18 mouse cellular contexts compared by ENCODE assay signal in genomic region chr9:69349537-69349936, GRCm38 (mm10).
"Had no signal": no experiment of that assay in that cellular context is flagged by ENCODE, and none has a peak within 500 bp of the region (broad histone marks: within the 10 kb centered on the region; RNA-seq: fewer than 3 reads in every experiment).

No protein-coding gene starts in this region.

- H3K4me2 ChIP-seq: lung, embryonic 14.5 days; midbrain, embryonic 12.5 days; neural tube, embryonic 13.5 days; neural tube, embryonic 15.5 days had no signal

- DNase-seq: lung, embryonic 14.5 days; lung, postnatal 10 days; lung, postnatal 4 days; midbrain, embryonic 14.5 days; retina, postnatal 1 day; right cerebral cortex, adult 18-20 months; right cerebral cortex, postnatal 25 days; right cerebral cortex, postnatal 4 days; spleen, adult 18-20 months; thymus, adult 18-20 months; thymus, postnatal 14 days; thymus, postnatal 36 days had no signal

- H3K36me3 ChIP-seq: midbrain, embryonic 10.5 days; midbrain, embryonic 12.5 days; neural tube, embryonic 13.5 days; neural tube, embryonic 15.5 days had no signal

- H3K27me3 ChIP-seq: midbrain, embryonic 12.5 days; neural tube, embryonic 13.5 days; neural tube, embryonic 15.5 days had no signal

- H3K9ac ChIP-seq: lung, embryonic 14.5 days; midbrain, embryonic 12.5 days; neural tube, embryonic 13.5 days; neural tube, embryonic 15.5 days had no signal

- H3K27ac ChIP-seq: midbrain, embryonic 10.5 days; midbrain, embryonic 12.5 days; neural tube, embryonic 13.5 days had no signal

- H3K9me3 ChIP-seq: midbrain, embryonic 10.5 days; midbrain, embryonic 12.5 days; neural tube, embryonic 13.5 days; neural tube, embryonic 15.5 days had no signal

- H3K4me3 ChIP-seq: midbrain, embryonic 10.5 days; midbrain, embryonic 12.5 days; myocyte; neural tube, embryonic 13.5 days; neural tube, embryonic 15.5 days had no signal

- ATAC-seq: midbrain, embryonic 16.5 days had no signal
